Mouse (Mus musculus): ENCODE measurements around the gene Hoxc11. TPM values are rescaled to one million over a fixed set of nuclear protein-coding genes. Genes with fewer than 3 reads are reported as not detected.

Gene Hoxc11
- total RNA-seq, 2 experiments from 2014 or later = not detected

DNA sequence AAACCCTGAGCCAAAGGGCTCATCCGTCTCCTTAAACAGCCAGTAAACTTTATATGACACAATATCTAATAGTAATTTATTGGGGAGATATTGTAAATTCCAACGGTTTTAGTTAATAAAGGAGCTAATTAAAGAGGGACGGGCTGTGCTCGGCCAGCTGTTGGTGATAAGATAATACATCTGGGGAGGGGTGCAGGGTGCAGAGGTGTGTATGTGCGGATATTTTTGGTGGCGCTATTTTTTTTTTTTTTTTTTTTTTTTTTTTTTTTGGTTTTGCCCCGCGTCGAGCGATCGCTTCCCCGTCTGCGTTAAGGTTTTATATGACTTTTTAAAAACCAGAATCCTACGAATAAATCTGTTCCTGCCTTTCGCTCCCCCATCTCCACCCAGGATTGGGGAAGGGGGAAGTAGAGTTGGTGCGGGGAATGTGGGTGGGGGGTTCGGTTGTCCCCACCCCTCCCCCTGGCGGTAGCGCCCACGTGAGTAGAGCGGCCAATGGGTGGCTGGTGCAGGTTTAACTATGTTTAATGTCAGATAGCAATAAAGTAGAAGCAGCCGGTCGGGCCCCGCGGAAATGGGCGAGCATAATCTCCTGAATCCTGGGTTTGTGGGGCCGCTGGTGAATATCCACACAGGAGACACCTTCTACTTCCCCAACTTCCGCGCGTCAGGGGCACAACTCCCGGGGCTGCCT lies 17.8 kb upstream of the Hoxc11 start, which contains the start of gene Hoxc12:
Gene Hoxc12 (plus strand): TSS at position 479 of the 694 bp plus-strand sequence.
- DNase-seq (ENCODE audit: extremely low spot score in 1 of 2, low spot score in 1 of 2) = no peak

DNA sequence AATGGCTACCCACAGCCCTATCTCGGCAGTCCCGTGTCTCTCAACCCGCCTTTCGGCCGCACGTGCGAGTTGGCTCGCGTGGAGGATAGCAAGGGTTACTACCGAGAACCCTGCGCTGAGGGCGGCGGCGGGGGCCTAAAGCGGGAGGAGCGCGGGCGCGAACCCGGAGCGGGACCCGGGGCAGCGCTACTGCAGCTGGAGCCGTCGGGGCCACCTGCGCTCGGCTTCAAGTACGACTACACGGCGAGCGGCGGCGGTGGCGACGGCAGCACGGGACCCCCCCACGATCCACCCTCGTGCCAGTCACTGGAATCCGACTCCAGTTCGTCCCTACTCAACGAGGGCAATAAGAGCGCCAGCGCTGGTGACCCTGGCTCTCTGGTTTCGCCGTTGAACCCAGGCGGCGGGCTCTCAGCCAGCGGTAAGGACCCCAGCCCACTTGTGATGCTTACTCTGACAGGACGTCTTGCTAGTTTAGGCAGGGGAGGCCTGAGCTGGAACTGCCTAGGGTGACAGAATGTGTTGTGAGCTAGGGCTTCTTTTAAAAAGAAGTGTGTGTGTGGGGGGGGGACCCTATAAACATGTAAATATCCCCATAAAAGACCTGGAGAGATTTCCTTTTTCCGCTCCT lies 17.1 kb upstream of the Hoxc11 start:
- no peak for DNase-seq (ENCODE audit: extremely low spot score in 1 of 2, low spot score in 1 of 2)

DNA sequence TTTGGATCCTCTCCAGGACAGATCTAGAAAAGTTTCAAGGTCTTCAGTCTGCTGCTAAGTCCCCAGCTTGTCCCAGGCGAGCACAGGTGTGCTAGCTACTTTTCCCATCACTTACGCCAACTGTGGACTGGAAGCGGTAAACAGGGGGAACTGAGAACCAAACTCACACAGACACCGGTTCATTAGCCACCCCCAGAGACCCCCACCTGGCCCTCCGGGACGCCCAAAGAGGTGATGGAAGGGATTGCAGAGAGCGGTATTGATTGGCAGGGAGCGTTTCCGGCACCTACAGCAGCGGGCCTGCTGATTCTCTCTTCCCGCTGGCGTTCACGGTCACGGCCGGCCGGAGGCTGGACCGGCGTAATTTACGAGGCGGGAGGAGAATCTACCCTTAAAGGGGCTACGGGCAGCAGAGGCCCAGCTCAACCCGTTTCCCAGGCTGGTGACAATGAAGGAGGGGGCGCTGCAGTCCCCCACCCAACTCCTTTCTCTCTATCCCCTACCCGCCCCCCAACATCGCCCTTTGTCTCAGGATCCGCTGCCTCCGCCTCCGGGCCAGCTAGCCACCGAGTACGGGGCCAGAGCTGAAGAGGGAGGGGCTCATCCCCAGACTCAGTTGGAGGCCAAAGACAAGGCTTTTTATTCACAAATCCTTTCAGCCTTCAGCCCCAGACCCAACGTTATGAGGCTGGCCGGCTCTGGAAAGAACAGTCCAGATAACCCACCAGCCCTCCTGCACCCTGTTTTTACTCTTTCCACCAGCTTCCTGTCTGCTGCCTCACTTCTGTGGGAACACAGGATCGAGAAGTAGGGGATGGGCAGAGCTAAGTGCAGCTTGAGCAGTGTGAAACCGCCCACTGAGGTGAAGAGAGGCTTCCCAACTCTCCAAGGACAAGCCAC lies 14.7 kb upstream of the Hoxc11 start:
- no peak for DNase-seq (ENCODE audit: extremely low spot score in 1 of 2, low spot score in 1 of 2)

DNA sequence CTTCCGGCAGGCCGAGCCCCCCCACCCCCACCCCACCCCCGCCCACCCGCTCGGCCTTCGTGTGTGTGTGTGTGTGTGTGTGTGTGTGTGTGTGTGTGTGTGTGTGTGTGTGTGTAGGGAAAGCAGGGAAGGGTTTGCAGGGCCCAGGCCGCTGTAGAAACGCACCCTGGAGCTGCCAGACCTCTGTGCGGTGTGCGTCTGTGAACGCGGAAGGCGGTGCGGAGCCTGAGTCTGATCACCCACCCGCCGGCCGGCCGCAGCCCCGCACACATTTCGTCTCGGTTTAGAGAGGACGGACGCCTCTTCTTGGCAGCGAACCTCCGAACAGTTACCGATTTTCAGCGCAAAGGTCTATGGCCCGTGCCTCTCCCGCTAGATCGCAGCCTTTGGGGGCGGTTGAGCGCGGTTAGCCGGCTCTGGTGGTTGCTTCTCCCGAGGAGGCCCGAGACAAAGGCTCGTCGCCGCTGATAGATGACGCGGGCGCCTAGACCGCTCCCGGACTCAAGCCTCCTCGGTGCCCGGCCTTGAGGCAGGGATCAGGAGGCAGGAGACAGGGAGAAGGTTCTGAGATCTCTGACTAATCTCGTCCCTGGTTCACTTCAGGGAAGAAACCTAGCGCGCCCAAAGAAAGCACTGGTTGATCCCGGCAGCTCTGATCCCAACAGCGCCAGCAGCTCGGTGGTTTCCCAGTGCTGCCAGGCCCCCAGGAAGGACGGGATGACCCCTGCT lies 11.3 kb upstream of the Hoxc11 start:
- DNase-seq (ENCODE audit: extremely low spot score in 1 of 2, low spot score in 1 of 2) = no peak

DNA sequence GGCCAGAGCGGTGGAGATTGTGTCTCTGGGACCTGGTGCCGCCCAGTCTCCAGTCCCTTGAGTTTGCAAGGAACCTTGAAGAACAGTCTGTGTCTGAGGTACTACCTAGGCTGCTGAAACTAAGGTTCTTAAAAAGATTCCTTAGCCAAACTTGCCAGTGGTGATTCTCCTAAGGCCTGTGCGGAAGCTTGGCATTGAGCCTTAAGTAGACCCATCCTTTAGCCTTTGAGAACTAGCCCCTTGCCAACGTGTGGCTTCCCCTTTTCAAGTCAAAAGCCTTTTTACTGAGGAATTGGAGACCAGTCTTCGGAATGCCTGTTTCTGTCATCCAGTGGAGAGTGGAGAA lies 10.8 kb upstream of the Hoxc11 start:
- no peak for DNase-seq (ENCODE audit: extremely low spot score in 1 of 2, low spot score in 1 of 2)

DNA sequence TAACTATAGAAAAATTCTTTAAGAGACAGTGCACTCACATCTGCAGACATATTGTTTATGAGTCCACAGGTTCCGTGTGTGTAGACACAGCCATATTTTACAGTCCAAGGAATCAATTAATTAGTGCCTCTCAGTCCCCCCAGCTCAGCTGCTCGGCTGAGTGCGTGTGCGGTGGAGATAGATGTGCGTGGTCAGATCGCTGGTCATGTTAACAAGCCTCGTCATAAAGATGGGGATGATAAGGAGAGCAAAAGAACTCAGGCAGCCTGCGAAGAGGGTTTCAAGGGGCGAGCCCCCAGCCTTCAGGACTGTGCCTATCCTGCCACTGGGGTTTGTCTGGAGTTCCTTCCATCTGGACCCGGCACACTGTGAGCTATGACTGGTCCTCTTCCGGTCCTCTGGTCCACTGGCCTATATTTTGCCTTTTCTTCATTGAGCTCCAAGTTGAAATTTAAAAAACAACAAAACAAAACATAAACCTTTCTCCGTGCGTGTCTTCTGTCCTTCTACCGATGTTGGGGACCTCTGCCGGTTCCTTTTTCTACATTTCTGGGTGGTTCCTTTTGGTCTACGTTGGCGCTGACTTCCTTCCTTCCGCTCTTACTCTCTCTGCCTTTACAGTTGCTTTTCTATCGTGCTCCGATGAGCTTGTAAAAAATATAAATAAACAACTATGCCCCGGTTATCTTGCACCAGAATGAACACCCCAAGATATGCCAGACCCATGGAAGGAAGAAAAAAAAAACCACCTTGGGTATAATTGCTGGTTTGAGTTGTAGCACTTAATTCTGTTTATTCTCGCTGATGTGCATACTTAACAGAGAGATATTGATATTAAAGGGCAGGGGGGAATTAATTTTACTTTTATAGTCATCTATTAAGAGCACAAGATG lies 8.8 kb upstream of the Hoxc11 start:
- DNase-seq (ENCODE audit: extremely low spot score in 1 of 2, low spot score in 1 of 2) = no peak

DNA sequence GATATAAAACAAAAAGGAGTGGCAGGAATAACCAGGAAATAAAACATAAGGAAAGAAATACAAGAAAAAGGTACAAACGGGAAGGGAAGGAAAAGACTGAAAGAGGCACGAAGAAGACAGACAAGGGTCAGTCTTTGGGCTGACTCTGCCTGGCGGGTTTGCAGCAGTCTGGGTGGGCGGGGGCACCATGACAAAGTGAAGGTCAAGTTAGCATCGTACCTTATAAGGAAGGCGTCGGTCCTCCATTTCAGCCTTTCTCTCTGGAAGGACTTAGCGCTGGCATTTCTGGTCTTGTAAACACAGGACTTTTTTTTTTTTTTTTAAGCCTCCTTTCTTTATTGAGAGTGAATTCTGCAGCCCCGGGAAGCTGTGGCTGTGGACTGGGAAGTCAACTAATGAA lies 7.0 kb upstream of the Hoxc11 start:
- DNase-seq (ENCODE audit: extremely low spot score in 1 of 2, low spot score in 1 of 2) = no peak

DNA sequence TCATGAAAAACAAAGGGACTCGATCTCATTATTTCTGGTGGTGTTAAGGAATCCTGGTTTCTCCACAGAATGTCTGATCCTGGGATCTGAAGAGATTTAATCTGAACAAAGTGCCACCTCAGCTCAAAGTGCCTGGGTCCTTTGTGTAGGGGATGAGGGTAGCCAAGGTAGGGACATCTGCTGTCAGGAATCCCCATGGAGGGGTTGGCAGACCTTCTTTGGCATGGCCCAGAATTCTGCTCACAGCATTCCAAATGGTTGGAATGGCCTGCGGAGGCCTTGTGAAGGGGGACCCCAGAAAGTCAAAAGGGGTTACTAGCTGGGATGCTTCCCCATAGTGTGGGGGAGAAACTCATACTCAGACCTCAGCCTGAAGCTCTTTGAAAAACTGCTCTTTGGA lies 5.4 kb upstream of the Hoxc11 start:
- DNase-seq (ENCODE audit: extremely low spot score in 1 of 2, low spot score in 1 of 2) = no peak

DNA sequence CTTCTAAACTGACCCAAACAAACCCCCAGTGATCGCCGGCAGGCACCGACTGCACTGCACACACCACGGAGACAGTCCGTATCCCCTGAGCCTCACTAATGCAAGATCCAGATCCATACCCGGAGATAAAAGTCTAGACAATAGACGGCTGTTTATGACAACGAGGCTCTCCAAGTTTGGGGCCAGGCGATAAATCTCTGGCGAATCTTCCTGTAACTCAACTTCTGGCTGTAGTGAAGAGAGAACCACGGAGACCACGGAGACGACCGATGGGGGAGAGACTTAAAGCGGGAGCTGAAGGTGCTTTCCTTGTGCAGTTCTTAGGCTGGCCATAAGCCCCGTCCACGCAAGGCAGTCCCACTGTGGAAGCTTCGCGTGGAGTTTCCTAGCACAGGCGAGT lies 4.5 kb upstream of the Hoxc11 start:
- no peak for DNase-seq (ENCODE audit: extremely low spot score in 1 of 2, low spot score in 1 of 2)

DNA sequence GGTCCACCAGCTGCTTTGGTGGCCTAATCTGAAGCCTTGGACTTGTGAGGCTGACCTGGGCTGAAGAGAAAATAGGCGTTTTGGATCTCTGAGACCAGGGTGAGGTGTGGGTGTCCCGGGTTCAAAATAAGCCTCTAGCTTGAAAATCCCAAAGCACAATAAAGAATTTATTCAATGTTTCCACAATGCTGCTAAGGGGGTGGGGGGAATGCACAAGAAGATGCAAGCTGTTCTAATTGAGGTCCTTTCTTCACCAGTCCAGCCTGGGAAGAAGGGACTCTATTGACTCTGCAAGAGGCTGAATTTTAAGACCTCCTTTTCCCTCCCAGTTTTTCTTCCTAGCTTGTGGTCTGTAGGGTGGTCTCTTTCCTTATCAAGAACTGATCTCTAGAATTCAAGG lies 3.4 kb upstream of the Hoxc11 start:
- no peak for DNase-seq (ENCODE audit: extremely low spot score in 1 of 2, low spot score in 1 of 2)

DNA sequence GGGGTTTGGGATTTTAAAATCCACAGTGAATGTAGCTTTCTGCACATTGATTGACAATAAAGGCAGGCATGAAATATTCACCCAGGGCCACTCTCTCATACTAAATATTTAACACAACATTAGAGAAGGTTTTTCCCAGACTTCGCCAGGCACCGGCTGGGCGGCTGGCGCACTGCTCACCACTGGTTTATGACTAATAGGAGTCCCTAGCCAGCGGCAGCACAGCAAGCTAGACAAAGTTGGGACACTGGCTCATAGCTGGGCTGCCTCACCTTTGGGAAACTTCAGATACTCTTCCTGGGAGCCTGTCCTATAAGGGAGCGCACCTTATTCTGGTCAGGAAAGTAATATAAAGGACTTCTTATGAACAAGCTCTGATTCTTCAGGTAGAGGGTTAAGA lies 666 bp upstream of the Hoxc11 start:
- DNase-seq (ENCODE audit: extremely low spot score in 1 of 2, low spot score in 1 of 2) = no peak

DNA sequence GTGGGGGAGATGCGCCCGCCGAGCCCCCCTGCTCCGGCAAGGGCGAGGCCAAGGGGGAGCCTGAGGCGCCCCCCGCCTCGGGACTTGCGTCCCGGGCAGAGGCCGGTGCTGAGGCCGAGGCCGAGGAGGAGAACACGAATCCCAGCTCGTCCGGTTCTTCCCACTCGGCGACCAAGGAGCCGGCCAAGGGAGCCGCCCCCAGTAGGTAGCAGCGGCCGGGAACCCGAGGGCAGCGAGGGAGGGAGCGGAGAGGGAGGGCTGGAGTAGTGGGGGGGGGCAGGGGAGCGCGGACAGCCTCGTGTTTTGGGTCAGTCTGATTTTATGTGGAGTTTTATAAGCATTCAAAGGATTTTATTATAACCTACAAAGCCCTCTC lies 768 bp downstream of the Hoxc11 start:
- DNase-seq (ENCODE audit: extremely low spot score in 1 of 2, low spot score in 1 of 2) = no peak

DNA sequence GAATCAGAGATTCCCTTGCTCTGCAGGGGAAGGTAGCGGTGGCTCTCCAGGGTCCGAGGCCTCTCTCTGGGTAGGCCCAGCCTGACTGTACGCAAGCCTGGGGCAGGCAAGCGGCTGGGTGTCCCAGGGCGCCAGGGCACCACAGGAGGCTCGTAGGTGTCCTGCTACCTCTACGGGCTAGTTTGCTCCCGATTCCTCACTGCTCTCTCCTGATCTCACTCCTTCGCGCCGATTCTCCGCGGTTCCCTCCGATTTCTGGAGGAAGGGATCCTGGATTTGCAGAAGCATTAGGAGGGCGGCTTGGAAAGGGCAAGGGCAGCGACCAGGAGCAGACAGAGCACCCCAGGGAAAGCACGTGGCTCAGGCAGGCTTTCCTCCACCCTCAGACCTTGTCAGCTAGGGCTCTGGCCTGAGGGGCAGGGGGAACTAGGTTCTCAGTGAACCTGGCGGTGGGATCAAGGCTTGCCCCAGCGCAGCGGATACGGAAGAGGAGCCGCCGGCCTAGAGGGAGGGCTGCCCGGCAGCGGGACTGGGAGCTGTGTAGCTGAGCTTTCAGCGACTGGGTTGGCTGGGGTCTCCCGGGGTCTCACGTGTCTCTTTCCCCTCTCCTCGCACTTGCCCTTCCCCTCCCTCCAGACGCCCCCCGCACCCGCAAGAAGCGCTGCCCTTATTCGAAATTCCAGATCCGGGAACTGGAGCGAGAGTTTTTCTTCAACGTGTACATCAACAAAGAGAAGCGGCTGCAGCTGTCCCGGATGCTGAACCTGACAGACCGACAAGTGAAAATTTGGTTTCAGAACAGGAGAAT lies 1.8 kb downstream of the Hoxc11 start:
- no peak for DNase-seq (ENCODE audit: extremely low spot score in 1 of 2, low spot score in 1 of 2)

DNA sequence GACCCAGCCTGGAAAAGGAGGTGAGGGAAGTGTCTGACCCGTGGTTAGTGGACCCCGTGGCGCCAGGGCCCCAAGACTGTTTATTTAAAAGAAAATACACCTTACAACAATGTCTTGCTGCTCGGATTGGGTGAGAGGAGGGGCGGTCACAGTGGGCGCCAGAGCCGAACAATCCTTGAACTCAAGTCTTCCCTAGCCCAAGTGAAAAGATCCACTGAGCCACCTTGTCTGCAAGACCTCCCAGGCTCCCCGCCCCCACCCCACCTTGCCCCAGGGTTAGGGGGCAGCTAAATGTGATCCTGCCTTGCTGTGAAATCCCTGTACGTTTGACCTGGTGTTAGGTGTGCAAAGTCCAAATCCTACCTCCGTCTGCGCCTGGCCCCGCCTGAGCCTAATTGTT lies 2.7 kb downstream of the Hoxc11 start:
- DNase-seq (ENCODE audit: extremely low spot score in 1 of 2, low spot score in 1 of 2) = no peak

DNA sequence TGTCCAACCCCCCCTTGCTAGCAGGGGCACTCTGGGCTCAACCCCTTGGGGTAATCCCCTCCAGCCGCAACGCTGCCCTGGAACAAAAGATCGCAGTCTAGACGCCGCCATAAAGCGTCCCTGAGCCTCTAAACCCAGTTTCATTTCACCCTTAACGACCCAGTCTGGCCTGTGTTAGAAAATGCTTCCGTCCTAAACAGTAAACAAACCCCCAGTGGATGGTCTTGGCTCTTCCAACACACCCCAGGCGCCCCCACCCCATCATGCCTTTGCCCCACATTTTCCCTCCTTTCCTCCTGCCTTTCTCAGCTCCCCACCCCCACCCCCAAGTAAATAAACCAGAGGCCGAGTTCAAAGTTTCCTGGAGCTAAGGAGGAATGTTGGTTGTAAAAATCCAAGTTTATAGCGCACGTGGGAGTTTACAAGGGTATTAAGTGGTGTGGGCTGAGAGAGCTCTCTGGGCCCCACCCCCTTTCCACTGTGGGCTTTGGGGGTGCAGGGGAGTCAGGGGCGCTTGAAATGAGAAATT lies 5.5 kb downstream of the Hoxc11 start:
- no peak for DNase-seq (ENCODE audit: extremely low spot score in 1 of 2, low spot score in 1 of 2)

DNA sequence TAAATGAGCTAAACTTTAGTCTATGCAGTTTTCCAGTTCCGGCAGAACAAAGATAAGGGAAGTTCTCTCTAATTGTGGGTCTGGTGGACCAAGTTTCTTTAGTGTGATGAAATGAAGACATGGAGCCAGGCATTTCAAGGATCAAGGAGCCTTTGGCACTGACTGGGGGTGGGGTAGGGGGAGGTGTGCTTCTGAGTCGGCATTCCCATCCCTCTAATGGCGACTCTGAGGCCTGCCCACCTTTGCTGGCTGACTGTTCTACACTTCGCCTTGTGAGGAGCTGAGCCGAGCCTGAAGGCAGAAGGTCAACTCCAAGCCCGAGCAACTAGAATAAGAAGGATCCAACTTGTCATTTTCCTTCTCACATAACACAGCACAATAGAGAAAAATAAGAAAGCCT lies 7.5 kb downstream of the Hoxc11 start:
- no peak for DNase-seq (ENCODE audit: extremely low spot score in 1 of 2, low spot score in 1 of 2)

DNA sequence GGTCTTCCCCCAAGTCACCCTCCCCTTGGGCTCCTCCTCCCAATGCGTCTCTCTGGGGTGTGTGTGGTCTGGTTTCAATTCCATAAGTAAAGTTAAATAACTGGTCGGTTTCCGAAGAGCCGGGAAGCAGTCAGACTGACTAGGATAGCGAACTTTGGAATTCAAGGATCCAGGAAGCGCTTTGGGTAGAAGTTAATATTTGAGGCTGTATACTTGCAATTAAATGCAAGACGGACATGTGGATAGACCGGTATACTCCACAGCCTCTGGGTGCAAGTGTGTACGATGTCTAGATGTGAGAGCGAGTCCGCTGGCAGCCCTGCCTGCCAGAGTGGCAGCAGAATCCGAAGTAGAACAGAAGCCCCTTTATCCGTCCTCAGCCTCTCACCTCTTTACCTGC lies 8.3 kb downstream of the Hoxc11 start:
- DNase-seq (ENCODE audit: extremely low spot score in 1 of 2, low spot score in 1 of 2) = no peak

DNA sequence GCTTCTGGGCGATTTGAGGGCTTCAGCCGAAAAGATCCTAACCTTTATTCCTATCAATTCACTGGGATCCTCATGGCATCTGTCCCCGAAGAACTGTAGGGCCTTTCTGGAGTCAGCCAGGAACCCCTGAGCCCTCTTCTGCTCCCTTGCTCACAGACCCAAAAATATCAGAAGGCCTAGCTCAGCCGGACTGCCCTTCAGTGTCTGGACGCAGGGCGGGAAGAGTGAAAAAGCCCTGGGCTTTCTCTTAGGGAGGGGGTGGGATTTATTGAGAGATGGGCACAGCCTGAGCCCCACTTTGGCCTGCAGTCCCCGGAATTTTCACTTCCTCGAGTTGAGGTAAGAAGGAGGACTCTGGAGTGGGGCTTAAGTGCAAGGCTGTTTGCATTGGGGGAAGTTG lies 9.0 kb downstream of the Hoxc11 start:
- no peak for DNase-seq (ENCODE audit: extremely low spot score in 1 of 2, low spot score in 1 of 2)

All from layer of hippocampus, postnatal 25 days (tissue).